Mouse (Mus musculus) c-Kit-positive CD71-positive TER-119-positive erythroid progenitor cells, embryonic 14.5 days (primary cell): ENCODE data around the gene Camta1.
"Not testable (repeated sequence)": the region's sequence is repeated elsewhere in the genome, so short reads cannot be mapped to it uniquely, and the experiment has no call there.

Source experiments
- DNase-seq: peaks from one replicate; pipeline ENCODE4 v3.0.0-alpha.2; 2013; ENCODE audit warnings: low spot score

Camta1 gene

GRCm38 (mm10) chr4:150894718-150895501 is 966.8 kb downstream of the Camta1 start:
- DNase-seq: no peak

DNA sequence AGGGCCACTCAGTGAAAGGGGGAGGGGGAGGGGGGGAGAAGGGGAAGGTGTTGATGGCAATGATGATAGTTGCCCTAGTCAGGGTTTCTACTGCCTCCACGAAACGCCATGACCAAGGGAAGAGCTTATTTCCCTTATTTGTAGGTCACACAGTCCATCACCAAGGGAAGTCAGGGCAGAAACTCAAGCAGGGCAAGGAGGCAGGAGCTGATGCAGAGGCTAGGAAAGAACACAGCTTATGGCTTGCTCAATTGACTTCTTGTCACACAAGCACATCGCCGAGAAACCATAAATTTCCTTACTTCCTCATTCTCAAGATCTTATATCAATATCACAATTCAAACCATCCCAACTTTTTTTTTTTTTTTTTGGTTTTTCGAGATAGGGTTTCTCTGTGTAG is 970.4 kb downstream of the Camta1 start:
- DNase-seq: no peak

DNA sequence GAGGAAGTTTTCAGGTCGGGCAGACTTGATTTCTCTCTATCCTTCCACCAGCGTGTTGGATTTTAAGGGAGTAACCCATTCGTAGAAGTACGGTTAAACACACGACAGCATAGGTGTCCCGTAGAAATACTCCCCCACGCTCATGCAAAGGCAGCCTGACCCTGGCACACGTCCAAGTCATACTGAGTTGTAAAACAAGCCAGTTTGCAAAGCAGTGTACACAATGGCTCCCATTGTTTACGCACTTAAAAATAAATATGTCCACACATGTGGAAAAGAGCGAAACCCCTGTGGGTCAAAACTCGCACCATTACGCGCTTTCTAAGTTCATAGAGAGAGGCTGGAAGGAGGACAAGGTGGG is 971.7 kb downstream of the Camta1 start:
- no peak for DNase-seq

DNA sequence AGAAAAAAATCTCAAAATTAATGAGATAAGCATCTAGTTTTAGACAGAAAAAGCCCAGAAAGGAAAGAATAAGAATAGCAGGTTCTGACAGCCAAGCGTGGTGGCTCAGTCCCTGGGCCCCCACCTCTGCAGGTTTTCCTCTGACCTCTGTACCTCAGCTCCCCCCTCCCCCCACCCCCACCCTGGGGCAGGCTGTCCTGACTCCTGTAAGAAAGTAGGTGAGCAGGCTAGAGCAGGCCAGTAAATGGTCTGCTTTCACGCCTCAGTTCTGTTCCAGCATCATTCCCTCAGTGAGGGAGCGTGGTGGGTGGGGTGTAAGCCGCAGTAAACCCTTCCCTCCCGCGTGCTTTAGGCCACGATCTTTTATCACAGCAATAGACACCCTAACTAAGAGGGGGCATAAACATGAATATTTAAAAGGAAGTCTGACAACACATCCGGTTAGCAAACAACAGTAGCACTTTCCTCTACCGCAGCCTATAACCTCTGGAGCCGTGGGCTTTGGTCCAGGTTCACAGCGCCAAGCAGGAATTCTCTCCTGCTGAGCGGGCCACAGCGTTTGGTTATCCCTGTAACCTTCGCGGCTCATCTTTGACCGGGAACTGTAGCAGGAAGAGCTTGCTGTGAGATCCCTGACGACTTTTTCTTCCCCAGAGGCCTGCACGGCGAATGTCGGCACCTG is 972.3 kb downstream of the Camta1 start:
- DNase-seq: no peak

DNA sequence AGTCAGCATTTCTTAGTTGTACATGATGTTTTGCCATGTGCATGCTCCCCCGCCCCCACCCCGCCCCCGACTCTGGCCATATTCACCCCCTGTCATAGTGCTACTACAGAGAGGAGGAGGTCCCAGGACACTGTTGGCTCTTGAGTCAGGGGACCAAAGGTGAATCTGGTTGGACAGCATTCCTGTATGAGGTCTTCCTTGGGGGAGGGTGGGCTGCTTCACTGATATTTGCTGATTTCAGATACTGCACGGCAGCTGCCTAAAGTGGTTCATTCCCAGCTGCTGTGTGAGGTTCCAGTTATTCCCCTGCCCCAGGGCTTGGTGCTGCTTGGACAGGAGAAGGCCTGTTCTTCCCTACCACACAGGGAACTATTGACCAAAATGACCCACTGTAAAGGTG is 973.2 kb downstream of the Camta1 start:
- DNase-seq: no peak

- no peak for DNase-seq
These were observed 973.8 kb downstream of the Camta1 start for GRCm38 (mm10) chr4:150887903-150888302.

GRCm38 (mm10) chr4:150882632-150883031 is 979.0 kb downstream of the Camta1 start:
- DNase-seq: no peak

- DNase-seq: no peak
These were observed 981.3 kb downstream of the Camta1 start for GRCm38 (mm10) chr4:150880364-150880763.

- DNase-seq: no peak
These were observed 982.0 kb downstream of the Camta1 start for GRCm38 (mm10) chr4:150879631-150880030.

- DNase-seq: no peak
These were observed 986.3 kb downstream of the Camta1 start for GRCm38 (mm10) chr4:150875393-150875792.

- not testable (repeated sequence) for DNase-seq
These were observed 987.3 kb downstream of the Camta1 start for GRCm38 (mm10) chr4:150874416-150874815.

- no peak for DNase-seq
These were observed 989.0 kb downstream of the Camta1 start for GRCm38 (mm10) chr4:150872681-150873080.

GRCm38 (mm10) chr4:150872139-150872651 is 989.5 kb downstream of the Camta1 start:
- no peak for DNase-seq

- DNase-seq: no peak
These were observed 990.1 kb downstream of the Camta1 start for GRCm38 (mm10) chr4:150871392-150872138.

- no peak for DNase-seq
These were observed 990.7 kb downstream of the Camta1 start for GRCm38 (mm10) chr4:150870963-150871391.

- DNase-seq: no peak
These were observed 992.1 kb downstream of the Camta1 start for GRCm38 (mm10) chr4:150869276-150870197.

- no peak for DNase-seq
These were observed 992.8 kb downstream of the Camta1 start for GRCm38 (mm10) chr4:150868859-150869258.

DNA sequence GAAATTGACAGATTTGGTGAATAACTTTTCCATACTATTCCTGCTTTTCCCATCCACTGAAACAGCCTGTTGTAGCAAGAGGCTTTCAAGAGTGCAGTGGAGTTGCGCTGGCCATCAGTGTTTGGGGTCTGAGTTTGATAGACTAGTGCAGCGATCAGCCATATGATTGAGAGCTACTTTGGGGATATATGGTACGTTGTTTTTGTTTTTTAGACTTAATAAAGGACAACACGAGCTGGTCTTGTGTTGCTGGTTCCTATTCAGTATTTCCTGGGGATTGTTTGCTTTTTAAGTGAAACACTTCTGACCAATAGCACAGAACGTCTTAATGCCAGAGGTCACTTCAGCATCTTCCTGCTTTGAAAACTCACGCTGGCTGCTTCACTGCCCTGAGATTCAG is 993.5 kb downstream of the Camta1 start:
- no peak for DNase-seq
